9 mouse cellular contexts compared by ENCODE assay signal in the genomic region with DNA sequence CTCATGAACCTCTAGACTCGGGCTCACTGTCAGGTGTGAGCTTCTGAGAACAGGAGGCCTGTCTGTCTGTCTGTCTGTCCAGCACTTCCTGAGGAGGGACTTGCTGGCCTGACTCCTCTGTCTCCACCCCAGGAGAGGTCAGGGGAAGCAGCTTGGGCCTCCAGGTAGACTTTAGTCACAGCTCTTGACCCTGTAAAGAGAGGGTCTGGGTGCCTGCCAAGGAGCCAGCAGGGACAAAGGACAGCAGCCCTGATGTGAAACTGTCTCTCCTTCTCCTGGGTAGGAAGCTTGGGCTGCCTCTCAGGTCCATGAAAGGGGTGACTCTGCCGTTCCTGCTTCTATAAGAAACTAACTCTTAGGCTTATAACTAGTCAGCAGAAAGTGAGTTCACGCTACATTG.
DNase-seq lines count a peak whose midpoint lies in the region; ATAC-seq and TF ChIP-seq lines count a peak whose summit lies in the region.
"Had no signal": no experiment of that assay in that cellular context is flagged by ENCODE, and none has a peak within 500 bp of the region (broad histone marks: within the 10 kb centered on the region; RNA-seq: fewer than 3 reads in every experiment).

No protein-coding gene starts in this region.

- H3K36me3 ChIP-seq in macrophage (ENCODE audit: inconsistent target): no peaks in the 10 kb centered on the region

- peak overlapping the region; percentile 85; the same call in 1 of the 2 replicates for H3K27ac ChIP-seq in layer of hippocampus, adult 2 months
- H3K27ac ChIP-seq in brown adipose tissue, adult 24 weeks (replicated peaks; ENCODE audit: low read depth, low read length): peak overlapping the region; percentile 9; the same call in 1 of the 2 replicates
- peak overlapping the region; percentile 51 for H3K27ac ChIP-seq in macrophage

- H3K4me3 ChIP-seq in layer of hippocampus, adult 2 months: no peak overlapping the region
- no peak overlapping the region for H3K4me3 ChIP-seq in brown adipose tissue, adult 24 weeks (ENCODE audit: insufficient read depth, low read depth, low read length)
- no peak overlapping the region for H3K4me3 ChIP-seq in macrophage (ENCODE audit: inconsistent target)
- H3K4me3 ChIP-seq: erythroblast, embryonic 14.5 days had no signal

- ATAC-seq in inflammation-experienced regulatory T-cells, adult 6 months: no peak

- H3K79me2 ChIP-seq in macrophage (ENCODE audit: inconsistent target): peaks cover 80% of the 10 kb centered on the region; the same call in 1 of the 2 replicates

- peaks cover 17% of the 10 kb centered on the region for H3K4me1 ChIP-seq in brown adipose tissue, adult 24 weeks (ENCODE audit: control insufficient read depth, insufficient read depth, insufficient read length, low read length)

- DNase-seq in layer of hippocampus, adult 2 months (ENCODE audit: low spot score in 2 of 2): no peak
- no peak for DNase-seq in layer of hippocampus, adult 9-11 months
- peak; percentile 13 for DNase-seq in induced T-regulatory cell, adult 2 months (ENCODE audit: low read depth)
- no peak for DNase-seq in embryo, embryonic 11 days
- no peak for DNase-seq in B cell, adult 2 months

- 71% methylated on average over 3 of the region's 3 CpGs for whole genome bisulfite sequencing in macrophage (ENCODE audit: missing documents)

- no peak for TF ChIP-seq CTCF in layer of hippocampus, adult 2 months (conservative IDR thresholded peaks at IDR 0.05)

Comparison
In these comparisons a context has a peak if more than half of its experiments do, and no peak if none do; other contexts are left out.
1. H3K27ac ChIP-seq: peak in every context shown above with its lines; median percentile 85 in layer of hippocampus, adult 2 months; 51 in macrophage; 9 in brown adipose tissue, adult 24 weeks.